Mouse (Mus musculus) large intestine, adult 2 months (tissue): ENCODE results near the gene Mettl23. TPM values are rescaled to one million over a fixed set of nuclear protein-coding genes. Genes with fewer than 3 reads are reported as not detected.
"Not testable (repeated sequence)": the region's sequence is repeated elsewhere in the genome, so short reads cannot be mapped to it uniquely, and the experiment has no call there.

ENCODE experiments used
- DNase-seq: peaks from one replicate; pipeline ENCODE4 v3.0.0-alpha.2; 2012; ENCODE audit warnings: low read depth, low spot score
- WGBS: fragments of 180-500 bp; shearing (Covaris S2); methylation state at CpG from one replicate; pipeline ENCODE4 v1.1.7; 2018; 5-methylcytosine and 5-hydroxymethylcytosine counted together
- polyA plus RNA-seq: library from polyadenylated mRNA; depleted of rRNA; stranded (reverse); fragments of >200 nt; gene quantifications from 2 replicates; pipeline ENCODE4 v1.2.3, GENCODE M21; 2012

Mettl23 gene
- polyA plus RNA-seq, 1 experiment = 22.4 TPM

- no peak for DNase-seq
- under 1% methylated on average over 73 of the region's 73 CpGs for WGBS
Measured at GRCm38 (mm10) chr11:116842531-116843260, 382 bp upstream of the Mettl23 start.

DNA sequence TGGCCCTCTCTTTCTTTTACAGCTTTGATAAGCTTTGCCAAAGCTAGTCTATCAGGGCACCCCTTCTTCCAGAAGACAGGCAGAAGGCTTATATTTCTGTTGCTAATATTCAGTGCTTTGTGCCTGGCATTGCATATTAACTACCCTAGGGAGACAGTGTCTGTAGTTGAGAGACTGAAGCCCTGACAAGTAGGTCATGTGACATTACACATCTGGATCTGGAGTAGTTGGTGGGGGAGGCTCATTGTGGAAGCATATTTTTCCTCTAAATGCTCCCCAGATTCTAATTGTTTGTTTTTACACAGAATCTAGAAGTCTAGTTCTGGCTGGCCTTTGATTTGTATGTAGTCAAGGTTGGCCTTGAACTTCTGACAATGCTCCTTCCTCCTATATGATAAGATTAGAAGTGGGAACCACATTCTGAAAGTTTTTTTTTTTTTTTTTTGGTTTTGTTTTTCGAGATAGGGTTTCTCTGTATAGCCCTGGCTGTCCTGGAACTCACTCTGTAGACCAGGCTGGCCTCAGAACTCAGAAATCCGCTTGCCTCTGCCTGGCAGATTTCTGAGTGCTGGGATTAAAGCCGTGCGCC, 3.6 kb downstream of the Mettl23 start:
- WGBS = 74% methylated on average over 4 of the region's 4 CpGs
- no peak for DNase-seq

GRCm38 (mm10) chr11:116847187-116848085, 4.4 kb downstream of the Mettl23 start:
- no peak for DNase-seq
- WGBS = 88% methylated on average over 3 of the region's 3 CpGs

GRCm38 (mm10) chr11:116848086-116848876, 5.2 kb downstream of the Mettl23 start:
- WGBS = 61% methylated on average over 5 of the region's 5 CpGs
- DNase-seq = no peak

GRCm38 (mm10) chr11:116848877-116849178, 5.8 kb downstream of the Mettl23 start:
- DNase-seq = not testable (repeated sequence)
- WGBS = 55% methylated on average over 2 of the region's 2 CpGs

DNA sequence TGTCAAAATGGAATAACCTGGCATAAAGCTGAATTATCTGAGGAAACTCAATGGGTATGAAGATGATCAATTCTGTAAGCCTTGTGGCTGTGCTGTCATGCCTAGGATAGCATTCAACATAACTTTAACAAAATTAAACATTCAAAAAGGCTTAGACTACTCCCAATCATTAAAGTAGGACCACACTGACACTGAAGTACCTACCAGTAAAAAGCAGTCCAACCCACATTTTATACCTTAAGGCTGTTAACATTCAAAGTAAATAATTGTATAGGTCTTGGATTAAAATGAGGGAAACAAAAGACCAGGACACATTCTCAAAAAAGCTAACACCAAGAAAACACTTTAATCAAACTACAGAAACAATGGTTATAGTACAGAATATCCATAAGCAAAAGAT, 6.5 kb downstream of the Mettl23 start:
- no peak for DNase-seq

DNA sequence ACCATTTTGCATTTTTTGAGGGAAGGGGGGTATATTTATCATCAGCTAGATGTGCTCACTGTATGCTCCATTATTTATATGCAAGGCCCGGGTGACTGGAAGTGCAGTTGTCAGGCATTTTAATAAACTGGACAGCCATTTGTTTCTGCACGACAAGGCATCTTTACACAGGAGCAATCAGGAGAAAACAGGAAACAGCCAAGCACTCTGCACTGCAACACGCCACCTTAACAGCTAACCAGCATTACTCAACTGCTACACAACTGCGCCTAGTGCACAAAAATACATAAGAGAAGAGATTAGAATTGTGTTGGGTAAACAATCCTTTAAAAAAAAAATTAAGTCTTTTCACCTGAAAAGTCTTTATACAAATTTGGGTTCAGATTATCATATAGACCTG, 7.0 kb downstream of the Mettl23 start:
- no peak for DNase-seq
- 7% methylated on average over 4 of the region's 4 CpGs for WGBS

DNA sequence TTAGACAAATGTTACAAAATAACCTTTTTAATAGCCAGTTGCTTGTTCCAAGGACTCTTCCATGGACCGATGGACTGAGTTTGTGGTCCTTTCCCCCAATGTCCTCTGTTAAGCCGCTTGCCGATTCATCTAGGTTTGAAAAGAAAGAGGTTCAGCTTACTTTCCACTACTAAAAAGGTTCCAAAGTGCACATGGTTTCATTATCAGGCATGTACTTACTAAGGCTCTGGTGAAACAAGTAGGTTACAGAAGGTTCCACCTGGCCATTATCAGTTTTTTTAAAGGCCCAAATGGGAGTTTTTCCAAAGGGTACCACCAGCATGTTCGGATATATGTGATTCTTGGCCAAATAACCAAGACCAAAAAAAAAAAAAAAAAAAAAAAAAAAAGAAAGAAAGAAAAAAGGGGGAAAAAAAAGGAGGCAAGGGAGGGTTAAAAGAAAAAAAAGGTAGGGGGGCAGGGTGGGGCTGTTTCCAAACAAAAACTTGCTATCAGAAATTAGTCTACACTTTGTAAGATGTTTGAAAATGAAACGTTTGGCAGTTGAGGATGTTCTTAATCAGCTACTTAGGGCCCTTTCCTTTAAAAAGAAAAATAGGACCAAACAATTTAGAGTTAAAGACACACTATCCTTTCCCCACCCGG, 7.9 kb downstream of the Mettl23 start:
- 6% methylated on average over 6 of the region's 6 CpGs for WGBS
- DNase-seq = no peak

DNA sequence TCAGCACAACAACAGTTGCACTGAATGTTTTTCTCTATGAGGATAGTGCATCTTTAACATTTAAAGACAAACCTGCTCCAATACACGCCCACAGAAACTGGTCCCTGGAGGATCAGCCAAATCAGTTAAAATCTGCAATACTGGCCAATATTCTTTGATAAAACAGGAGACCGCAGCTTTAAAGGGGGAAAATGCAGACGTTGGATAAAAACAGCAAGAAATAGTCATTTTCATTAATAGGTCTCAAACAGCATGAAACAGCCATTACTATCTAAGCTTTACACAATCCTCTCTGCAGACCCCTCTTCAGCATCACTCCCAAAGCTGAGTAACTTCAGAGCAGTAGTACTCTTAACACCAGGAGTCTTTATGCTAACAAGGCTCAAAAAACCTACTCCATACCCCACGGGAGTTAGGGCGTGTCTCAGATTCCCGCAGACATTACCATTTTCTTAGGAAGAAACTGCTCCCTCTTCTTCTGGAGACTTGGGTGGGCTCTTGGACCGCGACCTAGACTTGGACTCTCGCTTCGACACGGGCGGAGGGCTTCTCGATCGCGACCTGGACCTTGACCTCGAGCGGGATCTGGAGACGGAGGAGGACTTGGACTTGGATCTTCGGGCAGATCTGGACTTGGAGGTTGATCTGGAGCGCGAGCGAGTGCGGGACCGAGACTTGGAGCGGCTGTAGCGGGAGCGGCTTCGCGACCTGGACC, 8.7 kb downstream of the Mettl23 start:
- 1% methylated on average over 29 of the region's 29 CpGs for WGBS

DNA sequence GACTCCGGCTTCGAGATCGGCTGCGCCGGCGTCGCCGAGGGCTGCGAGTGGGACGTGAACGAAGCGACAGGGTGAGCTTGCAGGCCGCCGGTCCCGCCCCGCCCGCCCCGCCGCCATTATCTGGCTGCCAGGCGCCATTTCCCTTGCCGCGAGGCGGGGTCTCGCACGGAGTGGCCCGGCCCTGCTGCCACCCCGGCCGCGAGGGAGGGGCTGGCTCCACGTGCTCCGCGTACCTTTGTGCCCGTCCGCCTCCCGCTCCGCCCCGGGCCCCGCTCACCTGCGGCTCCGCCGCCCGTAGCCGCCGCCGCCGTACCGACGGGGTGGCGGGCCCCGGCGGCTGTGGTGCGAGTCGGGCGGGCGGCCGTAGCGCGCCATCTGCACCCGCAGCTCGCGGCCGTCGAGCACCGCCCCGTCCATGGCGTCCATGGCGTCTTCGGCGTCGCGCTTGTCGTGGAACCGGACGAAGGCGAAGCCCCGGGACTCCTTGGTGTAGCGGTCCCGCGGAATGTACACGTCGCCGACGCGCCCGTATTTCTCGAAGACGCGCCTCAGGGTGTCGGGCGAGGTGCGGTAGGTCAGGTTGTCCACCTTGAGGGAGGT, 9.3 kb downstream of the Mettl23 start, which contains the start of gene Mfsd11:
Mfsd11 (plus strand) TSS at position 150 of the 600 bp plus-strand sequence.
- under 1% methylated on average over 90 of the region's 91 CpGs for WGBS
- DNase-seq = no peak

More for the DNA sequence above, 8.7 kb downstream of the Mettl23 start:
- DNase-seq = no peak

DNA sequence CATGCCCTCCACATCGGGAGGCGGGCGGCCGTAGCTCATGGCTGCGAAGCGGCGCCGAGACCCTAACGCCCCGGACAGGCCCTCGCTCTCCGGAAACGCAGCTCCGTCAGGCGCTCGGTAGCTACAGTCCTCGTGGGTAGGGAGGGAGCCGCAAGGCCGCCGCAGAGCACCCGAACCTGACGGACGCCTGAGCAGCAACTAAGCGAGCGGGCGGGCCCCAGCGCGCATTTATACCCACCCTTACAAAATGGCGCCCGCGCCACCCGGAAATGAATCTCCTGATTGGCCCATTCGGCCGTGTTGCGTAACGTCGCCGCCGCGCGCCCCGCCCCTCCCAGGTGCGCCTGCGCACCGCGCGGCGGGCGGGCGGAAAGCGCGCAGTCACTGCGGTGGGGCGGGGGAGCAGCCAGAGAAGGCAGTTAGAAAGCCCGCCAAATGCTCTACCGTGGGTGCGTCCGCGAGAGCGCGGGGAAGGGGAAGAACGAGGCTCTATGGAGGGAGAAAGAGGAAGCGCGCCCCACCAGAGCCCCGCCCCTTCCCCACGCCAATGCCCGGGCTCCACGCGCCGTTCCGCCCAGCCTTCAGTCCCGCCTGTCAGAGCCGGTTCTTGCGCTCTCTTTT, 9.9 kb downstream of the Mettl23 start, which contains the start of gene Srsf2:
Srsf2 (minus strand) TSS at position 204 of the 621 bp plus-strand sequence.
- no peak for DNase-seq
- WGBS = under 1% methylated on average over 74 of the region's 74 CpGs

- peak; percentile 85 for DNase-seq
- WGBS = under 1% methylated on average over 36 of the region's 36 CpGs
Measured at GRCm38 (mm10) chr11:116853512-116853928, 10.4 kb downstream of the Mettl23 start.

- no peak for DNase-seq
- 11% methylated on average over 10 of the region's 10 CpGs for WGBS
Measured at GRCm38 (mm10) chr11:116854279-116854678, 11.2 kb downstream of the Mettl23 start.

- WGBS = 79% methylated on average over 12 of the region's 12 CpGs
- no peak for DNase-seq
Measured at GRCm38 (mm10) chr11:116857183-116857850, 14.2 kb downstream of the Mettl23 start.

GRCm38 (mm10) chr11:116864444-116864843, 21.4 kb downstream of the Mettl23 start:
- WGBS = 83% methylated on average over 10 of the region's 10 CpGs
- no peak for DNase-seq

GRCm38 (mm10) chr11:116865945-116866585, 23.0 kb downstream of the Mettl23 start:
- WGBS = 63% methylated on average over 12 of the region's 12 CpGs
- DNase-seq = no peak

- DNase-seq = no peak
- 62% methylated on average over 3 of the region's 3 CpGs for WGBS
Measured at GRCm38 (mm10) chr11:116868129-116868528, 25.1 kb downstream of the Mettl23 start.
